Mouse (Mus musculus): ENCODE results near the gene Zcchc18. TPM values are rescaled to one million over a fixed set of nuclear protein-coding genes. Genes with fewer than 3 reads are reported as not detected.

The Zcchc18 gene
- polyA plus RNA-seq, 1 experiment from 2014 or later: 106 TPM

Other genes starting within 250 kb of the Zcchc18 start
- gene Morf4l2, start 249.5 kb upstream of the Zcchc18 start, polyA plus RNA-seq (2016; fragmentation: Nextera tagmentation; extraction: Ambion mirVana): 544 and 546 TPM in 2 replicates
- gene Glra4, start 213.0 kb upstream of the Zcchc18 start, polyA plus RNA-seq (2016; fragmentation: Nextera tagmentation; extraction: Ambion mirVana): 0.11 and 0.12 TPM in 2 replicates
- 8.1 and 9.3 TPM in 2 replicates for gene Plp1, start 170.5 kb upstream of the Zcchc18 start, polyA plus RNA-seq (2016; fragmentation: Nextera tagmentation; extraction: Ambion mirVana)
- gene Rab9b, start 124.4 kb upstream of the Zcchc18 start, polyA plus RNA-seq (2016; fragmentation: Nextera tagmentation; extraction: Ambion mirVana): 8.1 and 9.0 TPM in 2 replicates
- not detected in 2 replicates for gene H2bfm, start 65.8 kb upstream of the Zcchc18 start, polyA plus RNA-seq (2016; fragmentation: Nextera tagmentation; extraction: Ambion mirVana)
- gene Tmsb15b2, start 17.7 kb upstream of the Zcchc18 start, polyA plus RNA-seq (2016; fragmentation: Nextera tagmentation; extraction: Ambion mirVana): 58.2 and 64.8 TPM in 2 replicates
- gene Tmsb15l, start 16.3 kb upstream of the Zcchc18 start, polyA plus RNA-seq (2016; fragmentation: Nextera tagmentation; extraction: Ambion mirVana): 7.8 and 9.3 TPM in 2 replicates
- gene Tmsb15b1, start 16.3 kb upstream of the Zcchc18 start, polyA plus RNA-seq (2016; fragmentation: Nextera tagmentation; extraction: Ambion mirVana): 23.9 and 24.7 TPM in 2 replicates
- 12.4 and 12.6 TPM in 2 replicates for gene Slc25a53, start 45.1 kb downstream of the Zcchc18 start, polyA plus RNA-seq (2016; fragmentation: Nextera tagmentation; extraction: Ambion mirVana)
- 12.2 and 13.4 TPM in 2 replicates for gene Fam199x, start 56.4 kb downstream of the Zcchc18 start, polyA plus RNA-seq (2016; fragmentation: Nextera tagmentation; extraction: Ambion mirVana)
- not detected in 2 replicates for gene Esx1, start 128.9 kb downstream of the Zcchc18 start, polyA plus RNA-seq (2016; fragmentation: Nextera tagmentation; extraction: Ambion mirVana)